Mouse (Mus musculus) olfactory bulb, adult 2 months (tissue): ENCODE data around the gene Prex1. TPM values are rescaled to one million over a fixed set of nuclear protein-coding genes. Genes with fewer than 3 reads are reported as not detected.

ENCODE experiments used
- H3K27ac ChIP-seq: fragments of 200-500 bp; 2 replicates; pipeline ENCODE4 v1.5.1; 2012; ENCODE audit warnings: low read depth, low read length; ENCODE audit not compliant: insufficient read depth
- H3K4me1 ChIP-seq: fragments of 200-500 bp; 2 replicates; pipeline ENCODE4 v1.6.1; 2012; ENCODE audit warnings: low read length; ENCODE audit not compliant: control insufficient read depth, insufficient read depth
- H3K4me3 ChIP-seq: fragments of 200-500 bp; 2 replicates; pipeline ENCODE4 v1.5.1; 2012; ENCODE audit warnings: mild to moderate bottlenecking, low read depth, low read length, moderate library complexity; ENCODE audit not compliant: insufficient read depth
- CTCF ChIP-seq: fragments of 200-500 bp; IDR thresholded peaks from 2 replicates; pipeline ENCODE4 v1.5.1; 2012; ENCODE audit warnings: low read depth, mild to moderate bottlenecking, low read length, moderate library complexity; ENCODE audit not compliant: insufficient read depth
- POLR2A ChIP-seq: fragments of 200-500 bp; IDR thresholded peaks from 2 replicates; pipeline ENCODE4 v1.6.1; 2012; ENCODE audit warnings: mild to moderate bottlenecking, low read depth, low read length, moderate library complexity; ENCODE audit not compliant: insufficient read depth
- WGBS: fragments of 180-500 bp; shearing (Covaris S2); methylation state at CpG from one replicate; pipeline ENCODE4 v1.1.7; 2018; 5-methylcytosine and 5-hydroxymethylcytosine counted together
- polyA plus RNA-seq: library from polyadenylated mRNA; stranded (reverse); fragments of >200 nt; gene quantifications from 2 replicates; pipeline ENCODE4 v1.2.4, GENCODE M21; 2012; ENCODE audit warnings: low replicate concordance; ENCODE audit not compliant: missing spikeins, insufficient read depth, insufficient read length

Prex1 gene
- polyA plus RNA-seq, 1 experiment = not detected

- Histone ChIP-seq H3K4me1 (peaks cover 6% of the 10 kb centered on the region), H3K27ac (no peak overlapping the region), H3K4me3 (no peak overlapping the region)
- TF ChIP-seq CTCF = peak; percentile 91
- TF ChIP-seq POLR2A = no peak
- WGBS = 25% methylated on average over 7 of the region's 7 CpGs
These were observed 138.7 kb downstream of the Prex1 start for GRCm38 (mm10) chr2:166574934-166575333.

- 94% methylated on average over 5 of the region's 5 CpGs for WGBS
- Histone ChIP-seq H3K4me3 (no peak overlapping the region), H3K27ac (no peak overlapping the region), H3K4me1 (peaks cover 6% of the 10 kb centered on the region)
- TF ChIP-seq POLR2A = no peak
- no peak for TF ChIP-seq CTCF
These were observed 140.0 kb downstream of the Prex1 start for GRCm38 (mm10) chr2:166573621-166574020.

- TF ChIP-seq CTCF (no peak), POLR2A (no peak)
- WGBS = 91% methylated on average over 3 of the region's 3 CpGs
- H3K27ac ChIP-seq = no peak overlapping the region
- peaks cover 6% of the 10 kb centered on the region for H3K4me1 ChIP-seq
- no peak overlapping the region for H3K4me3 ChIP-seq
These were observed 141.3 kb downstream of the Prex1 start for GRCm38 (mm10) chr2:166572297-166572696.

- 97% methylated on average over 9 of the region's 9 CpGs for WGBS
- TF ChIP-seq CTCF = no peak
- no peak for TF ChIP-seq POLR2A
- Histone ChIP-seq H3K4me3 (no peak overlapping the region), H3K4me1 (no peaks in the 10 kb centered on the region), H3K27ac (no peak overlapping the region)
These were observed 144.4 kb downstream of the Prex1 start for GRCm38 (mm10) chr2:166569182-166569581.

GRCm38 (mm10) chr2:166565503-166565902, 148.1 kb downstream of the Prex1 start:
- 81% methylated on average over 5 of the region's 5 CpGs for WGBS

GRCm38 (mm10) chr2:166564455-166564854, 149.2 kb downstream of the Prex1 start:
- no peak overlapping the region for H3K4me3 ChIP-seq
- TF ChIP-seq CTCF (peak; percentile 98), POLR2A (no peak)
- no peaks in the 10 kb centered on the region for H3K4me1 ChIP-seq
- WGBS = 7% methylated on average over 11 of the region's 11 CpGs
- H3K27ac ChIP-seq = no peak overlapping the region

More at GRCm38 (mm10) chr2:166565503-166565902, 148.1 kb downstream of the Prex1 start:
- Histone ChIP-seq H3K4me1 (no peaks in the 10 kb centered on the region), H3K27ac (no peak overlapping the region), H3K4me3 (no peak overlapping the region)
- TF ChIP-seq POLR2A (no peak), CTCF (no peak)

GRCm38 (mm10) chr2:166563890-166564289, 149.7 kb downstream of the Prex1 start:
- no peak overlapping the region for H3K27ac ChIP-seq
- no peaks in the 10 kb centered on the region for H3K4me1 ChIP-seq
- no peak overlapping the region for H3K4me3 ChIP-seq
- peak; percentile 83 for TF ChIP-seq CTCF
- no peak for TF ChIP-seq POLR2A
- WGBS = 10% methylated on average over 6 of the region's 6 CpGs

- TF ChIP-seq CTCF (no peak), POLR2A (no peak)
- no peaks in the 10 kb centered on the region for H3K4me1 ChIP-seq
- no peak overlapping the region for H3K27ac ChIP-seq
- WGBS = 89% methylated on average over 9 of the region's 9 CpGs
- no peak overlapping the region for H3K4me3 ChIP-seq
These were observed 150.6 kb downstream of the Prex1 start for GRCm38 (mm10) chr2:166563076-166563475.

- no peak for TF ChIP-seq CTCF
- TF ChIP-seq POLR2A = no peak
- 81% methylated on average over 7 of the region's 7 CpGs for WGBS
These were observed 151.9 kb downstream of the Prex1 start for GRCm38 (mm10) chr2:166561781-166562180.

GRCm38 (mm10) chr2:166560826-166561225, 152.8 kb downstream of the Prex1 start:
- no peak overlapping the region for H3K27ac ChIP-seq
- no peaks in the 10 kb centered on the region for H3K4me1 ChIP-seq
- WGBS = 92% methylated on average over 7 of the region's 7 CpGs
- H3K4me3 ChIP-seq = no peak overlapping the region
- TF ChIP-seq POLR2A (no peak), CTCF (no peak)

More at GRCm38 (mm10) chr2:166561781-166562180, 151.9 kb downstream of the Prex1 start:
- Histone ChIP-seq H3K27ac (no peak overlapping the region), H3K4me1 (no peaks in the 10 kb centered on the region), H3K4me3 (no peak overlapping the region)
